Mouse (Mus musculus): ENCODE measurements at regions not wholly inside any gene's neighbourhood (a gene's known extent, or its start where the extent isn't known, plus 50 kb on each side); places are given as distances from the start of the nearest gene placed in this dataset.
"Not testable (repeated sequence)": the region's sequence is repeated elsewhere in the genome, so short reads cannot be mapped to it uniquely, and the experiment has no call there.

GRCm38 (mm10) chr9:9342456-9343185 lies 103.7 kb upstream of the Arhgap42 start:
- DNase-seq, result no peak

- DNase-seq, result no peak
Measured at GRCm38 (mm10) chr9:9318624-9319023, 79.7 kb upstream of the Arhgap42 start.

- DNase-seq, result no peak
Measured at GRCm38 (mm10) chr9:9316021-9316420, 77.1 kb upstream of the Arhgap42 start.

- DNase-seq, result no peak
Measured at GRCm38 (mm10) chr9:9312274-9312673, 73.4 kb upstream of the Arhgap42 start.

GRCm38 (mm10) chr9:9311627-9312265 lies 72.8 kb upstream of the Arhgap42 start:
- no peak for DNase-seq

- not testable (repeated sequence) for DNase-seq
Measured at GRCm38 (mm10) chr9:9311040-9311583, 72.2 kb upstream of the Arhgap42 start.

GRCm38 (mm10) chr9:9290767-9291166 lies 51.9 kb upstream of the Arhgap42 start:
- no peak for DNase-seq

- no peak for DNase-seq
Measured at GRCm38 (mm10) chr9:9289570-9289969, 50.7 kb upstream of the Arhgap42 start.

Data from layer of hippocampus, postnatal 36 days (tissue).